Mouse (Mus musculus) testis, postnatal 10 days (tissue): ENCODE measurements around the gene Srgap1.
A peak's percentile ranks its signal among the peaks of the same experiment; 100 is the strongest.

Experiments
- DNase-seq: peaks from one replicate; pipeline ENCODE4 v3.0.0; 2021; ENCODE audit warnings: low spot score

Gene Srgap1

GRCm38 (mm10) chr10:121878855-121879254 is 168.3 kb downstream of the Srgap1 start:
- no peak for DNase-seq

- DNase-seq = no peak
These were observed 169.2 kb downstream of the Srgap1 start for GRCm38 (mm10) chr10:121877906-121878305.

- DNase-seq = no peak
These were observed 174.0 kb downstream of the Srgap1 start for GRCm38 (mm10) chr10:121873063-121873489.

- DNase-seq = no peak
These were observed 177.2 kb downstream of the Srgap1 start for GRCm38 (mm10) chr10:121869941-121870340.

GRCm38 (mm10) chr10:121868255-121868654 is 178.9 kb downstream of the Srgap1 start:
- no peak for DNase-seq

DNA sequence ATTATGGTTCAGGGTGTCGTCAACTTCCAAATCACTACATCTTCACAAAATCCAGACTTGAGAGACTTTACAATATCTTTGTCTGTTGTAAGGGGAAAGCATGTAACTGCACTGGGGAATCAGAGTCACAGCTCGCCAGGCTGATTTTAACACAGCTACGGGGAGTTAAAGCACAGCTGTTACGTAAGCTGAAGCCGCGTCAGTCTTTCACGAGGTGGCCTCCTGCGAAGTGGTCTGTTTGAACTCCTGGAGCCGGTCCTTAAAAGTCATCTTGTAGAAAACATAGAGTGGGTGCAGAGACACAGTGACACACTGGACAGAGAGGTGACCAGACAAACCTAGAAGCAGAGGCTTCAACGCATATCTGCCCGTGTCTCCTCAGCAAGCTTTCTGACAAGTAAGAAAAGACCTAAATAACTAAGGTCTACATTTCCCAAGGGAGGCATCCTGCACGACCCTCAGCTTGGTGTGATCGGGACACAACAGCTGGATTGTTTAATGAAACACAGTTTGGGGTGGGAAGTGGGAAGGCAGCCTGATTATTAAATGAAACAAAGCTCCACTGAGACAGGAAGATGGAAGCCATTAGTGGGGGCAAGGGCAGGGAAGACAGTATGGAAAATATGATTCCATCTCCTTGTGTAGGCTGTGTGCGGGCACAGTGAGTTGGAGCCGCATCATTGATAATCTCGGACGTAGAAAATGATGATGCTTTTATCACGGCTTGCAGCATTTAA is 181.4 kb downstream of the Srgap1 start:
- DNase-seq = no peak

DNA sequence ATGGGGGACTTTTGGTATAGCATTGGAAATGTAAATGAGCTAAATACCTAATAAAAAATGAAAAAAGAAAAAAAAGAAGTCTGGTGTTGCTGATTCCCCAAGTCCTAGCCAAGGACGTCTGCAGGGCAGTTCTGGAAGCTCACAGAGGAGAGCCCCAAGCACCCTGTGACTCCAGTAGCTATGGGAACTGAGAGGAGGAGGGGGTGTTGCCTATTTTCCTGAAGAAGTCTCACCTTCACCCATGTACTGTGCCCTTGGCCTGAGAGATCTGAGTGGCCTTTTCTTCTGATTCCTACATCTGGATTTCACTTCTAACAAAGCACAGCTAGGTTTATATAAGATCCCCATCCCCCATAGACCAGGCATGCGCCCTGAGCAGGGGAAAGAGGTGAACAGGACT is 186.2 kb downstream of the Srgap1 start:
- no peak for DNase-seq

- no peak for DNase-seq
These were observed 187.1 kb downstream of the Srgap1 start for GRCm38 (mm10) chr10:121859803-121860571.

GRCm38 (mm10) chr10:121858911-121859310 is 188.2 kb downstream of the Srgap1 start:
- DNase-seq = no peak

- no peak for DNase-seq
These were observed 189.0 kb downstream of the Srgap1 start for GRCm38 (mm10) chr10:121858086-121858485.

DNA sequence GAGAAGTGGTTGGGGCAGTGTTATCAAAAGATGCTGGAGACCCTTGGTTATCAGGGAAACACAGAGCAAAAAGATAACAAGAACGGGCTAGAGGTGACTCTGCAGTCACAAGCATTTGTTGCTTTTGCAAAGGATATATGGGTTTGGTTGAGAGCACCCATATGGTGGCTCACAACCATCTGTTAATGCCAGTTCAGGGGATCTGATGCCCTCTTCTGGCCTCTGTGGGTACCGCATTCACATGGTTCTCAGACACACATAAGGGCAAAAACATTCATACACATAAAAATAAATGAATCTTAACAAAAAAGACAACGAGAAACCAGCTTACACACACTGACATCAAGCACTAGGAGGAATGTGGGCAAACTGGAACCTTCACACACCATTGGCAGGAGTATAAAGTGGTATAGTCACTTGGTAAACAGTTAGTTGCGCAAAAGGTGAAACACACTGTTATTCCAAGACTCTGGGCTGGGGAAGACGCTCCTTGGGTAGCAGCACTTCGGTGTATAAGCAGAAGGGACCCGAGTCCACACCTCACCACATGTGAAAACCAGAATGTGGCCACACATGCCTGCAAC is 191.2 kb downstream of the Srgap1 start:
- DNase-seq = no peak

DNA sequence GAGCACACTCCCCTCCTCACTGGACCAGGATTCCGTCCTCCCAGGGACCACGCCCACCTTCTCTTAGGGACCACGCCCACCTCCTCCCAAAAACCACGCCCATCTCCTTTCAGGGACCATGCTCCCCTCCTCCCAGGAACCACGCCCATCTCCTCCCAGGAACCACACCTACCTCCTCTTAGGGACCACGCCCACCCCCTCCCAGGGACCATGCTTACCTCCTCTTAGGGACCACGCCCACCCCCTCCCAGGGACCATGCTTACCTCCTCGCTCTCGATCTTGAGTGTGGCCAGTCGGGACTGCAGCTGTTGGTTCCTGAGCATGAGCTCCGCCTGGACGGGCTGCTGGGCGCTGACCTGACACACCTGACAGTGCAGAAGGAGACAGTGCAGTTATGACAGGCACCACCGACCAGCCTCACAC is 193.7 kb downstream of the Srgap1 start:
- no peak for DNase-seq

DNA sequence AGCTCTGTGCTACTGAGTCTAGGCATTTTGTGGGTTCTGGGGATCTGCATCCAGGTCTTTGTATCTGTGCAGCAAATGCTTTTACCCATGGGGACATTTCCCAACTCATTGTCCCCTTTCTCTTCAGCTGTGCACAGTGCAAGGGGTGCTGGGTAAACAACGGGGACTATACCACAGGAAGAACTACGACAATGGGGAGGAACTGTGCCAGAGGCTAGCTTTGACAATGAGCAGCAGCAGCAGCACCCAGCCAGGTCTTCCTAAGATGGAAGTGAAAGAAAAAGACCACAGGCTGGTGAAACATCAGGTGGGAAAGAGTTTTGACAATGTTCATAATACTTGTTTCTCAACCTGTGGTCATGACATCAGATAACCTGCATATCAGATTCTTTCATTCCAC is 197.6 kb downstream of the Srgap1 start:
- DNase-seq = no peak

DNA sequence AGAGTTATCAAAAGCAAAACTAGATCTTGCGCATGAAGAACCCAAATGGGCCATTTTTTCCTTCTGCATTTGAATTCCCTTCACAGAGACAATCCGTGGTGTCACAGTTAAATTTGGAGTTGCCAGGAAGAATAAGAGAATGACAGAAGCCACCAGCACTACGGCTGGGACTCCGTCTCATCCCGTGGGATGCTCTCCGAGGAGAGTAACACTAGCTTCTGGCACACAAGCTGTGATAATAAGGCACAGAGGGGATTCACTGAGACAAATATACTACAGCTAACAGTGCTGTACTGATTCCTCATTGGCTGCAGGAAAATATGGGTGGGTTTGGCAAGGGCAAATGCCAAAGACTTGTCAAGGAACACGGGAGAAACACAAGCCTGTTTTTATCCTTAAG is 201.4 kb downstream of the Srgap1 start:
- DNase-seq = no peak

DNA sequence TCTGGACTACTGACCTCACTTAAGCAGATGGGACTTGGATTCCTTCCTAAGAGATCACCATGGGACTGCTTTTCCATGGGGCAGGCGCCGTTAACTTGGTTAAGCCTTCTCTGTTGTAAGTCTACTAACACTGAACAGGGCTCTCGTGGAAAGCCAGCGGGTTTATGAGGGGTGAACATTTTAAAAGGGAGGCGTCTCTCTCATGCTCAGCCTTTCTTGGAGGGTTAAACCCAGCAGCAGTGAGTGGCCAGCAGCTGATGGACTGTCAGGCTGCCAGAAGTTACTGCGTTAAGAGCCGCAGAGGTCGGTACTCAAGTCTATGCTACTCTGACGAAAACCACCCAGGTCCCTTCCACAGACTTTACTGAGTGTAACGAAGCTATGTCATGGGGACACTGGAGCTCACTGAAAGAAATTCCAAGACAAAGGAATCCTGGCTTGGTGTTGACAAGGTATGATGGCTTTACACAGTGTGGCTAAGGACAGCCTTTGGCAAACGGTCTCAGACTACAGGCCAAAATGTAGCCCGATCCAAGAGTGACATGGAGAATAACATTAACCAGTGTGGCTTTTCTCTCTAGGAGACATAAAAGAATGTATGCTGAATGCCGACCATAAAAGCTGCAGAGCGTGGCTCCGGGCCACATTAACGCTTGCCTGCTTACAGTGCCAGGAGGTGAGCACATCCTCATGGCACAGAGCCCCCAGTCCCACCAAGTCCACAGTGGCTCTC is 209.8 kb downstream of the Srgap1 start:
- DNase-seq = no peak

- DNase-seq = peak; percentile 61
These were observed 210.5 kb downstream of the Srgap1 start for GRCm38 (mm10) chr10:121836507-121837165.

GRCm38 (mm10) chr10:121833443-121833842 is 213.7 kb downstream of the Srgap1 start:
- DNase-seq = no peak

GRCm38 (mm10) chr10:121830335-121831307 is 216.5 kb downstream of the Srgap1 start:
- DNase-seq = no peak

DNA sequence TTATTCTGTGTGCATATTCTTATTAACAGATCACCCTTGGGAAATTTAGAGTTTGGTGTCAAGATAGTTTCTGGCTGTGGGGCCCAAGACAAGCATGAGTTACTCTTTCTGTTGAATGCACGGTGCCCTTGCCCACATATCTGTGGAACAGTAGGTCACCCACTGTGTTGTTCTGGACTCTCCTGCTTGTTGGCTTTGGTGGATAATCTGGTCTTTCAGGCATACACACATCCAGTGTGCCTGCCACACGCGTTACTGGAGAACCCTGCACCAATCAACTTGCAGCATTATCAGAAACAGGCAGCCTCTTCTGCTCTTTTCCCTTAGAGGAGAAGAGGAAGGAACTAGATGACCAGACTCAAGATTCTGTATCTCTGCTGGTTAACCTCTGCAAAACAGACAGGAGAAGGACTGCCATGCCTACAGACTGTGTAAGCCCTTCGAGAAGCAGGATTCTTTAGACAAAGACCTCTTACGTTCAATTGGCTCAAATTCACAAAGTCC is 217.3 kb downstream of the Srgap1 start:
- no peak for DNase-seq

- no peak for DNase-seq
These were observed 218.1 kb downstream of the Srgap1 start for GRCm38 (mm10) chr10:121829034-121829433.
